In genomic region chr1:179666971-179667370, GRCm38 (mm10) we compare ENCODE assay signal across 12 mouse cellular contexts. TPM values are rescaled to one million over a fixed set of nuclear protein-coding genes. Genes with fewer than 3 reads are reported as not detected.
A peak's percentile ranks its signal among the peaks of the same experiment; 100 is the strongest.
DNase-seq lines count a peak whose midpoint lies in the region; ATAC-seq lines count a peak whose summit lies in the region.
"Had no signal": no experiment of that assay in that cellular context is flagged by ENCODE, and none has a peak within 500 bp of the region (broad histone marks: within the 10 kb centered on the region; RNA-seq: fewer than 3 reads in every experiment).

No protein-coding gene starts in this region.

- no peak for DNase-seq in heart, adult 8-10 months (ENCODE audit: low spot score)
- peak; percentile 54 for DNase-seq in retina, postnatal 1 day
- DNase-seq in retina, embryonic 14.5 days (ENCODE audit: low spot score): no peak
- DNase-seq in ovary, postnatal 36 days (ENCODE audit: low spot score): no peak
- DNase-seq: cerebellum, postnatal 36 days; lung, postnatal 10 days; spleen, adult 18-20 months; thymus, postnatal 14 days had no signal

- H3K4me3 ChIP-seq in heart, embryonic 13.5 days: peak overlapping the region; percentile 87; the same call in 1 of the 2 replicates
- peak overlapping the region; percentile 84 for H3K4me3 ChIP-seq in hindbrain, embryonic 16.5 days (ENCODE audit: low read length)
- H3K4me3 ChIP-seq in neural tube, embryonic 15.5 days (replicated peaks): peak overlapping the region; percentile 77

- no peak overlapping the region for H3K27ac ChIP-seq in heart, embryonic 13.5 days (replicated peaks)
- H3K27ac ChIP-seq in hindbrain, embryonic 16.5 days (ENCODE audit: low read depth, low read length): no peak overlapping the region
- 0 out of 2 replicates have a peak overlapping the region, but pooled peaks have one; percentile 23 for H3K27ac ChIP-seq in neural tube, embryonic 15.5 days (replicated peaks)

- no peaks in the 10 kb centered on the region for H3K27me3 ChIP-seq in heart, embryonic 13.5 days (replicated peaks)
- no peaks in the 10 kb centered on the region for H3K27me3 ChIP-seq in hindbrain, embryonic 16.5 days (replicated peaks; ENCODE audit: control insufficient read depth, insufficient read depth, low read length)
- no peaks in the 10 kb centered on the region for H3K27me3 ChIP-seq in neural tube, embryonic 15.5 days (replicated peaks)

- H3K9ac ChIP-seq in heart, embryonic 13.5 days: peak overlapping the region; percentile 91; the same call in 1 of the 2 replicates
- H3K9ac ChIP-seq in hindbrain, embryonic 16.5 days (ENCODE audit: low read depth, low read length): no peak overlapping the region
- 0 out of 2 replicates have a peak overlapping the region, but pooled peaks have one; percentile 78 for H3K9ac ChIP-seq in neural tube, embryonic 15.5 days (replicated peaks)

- H3K4me1 ChIP-seq in heart, embryonic 13.5 days: peaks cover 17% of the 10 kb centered on the region
- H3K4me1 ChIP-seq in hindbrain, embryonic 16.5 days (ENCODE audit: control insufficient read depth, insufficient read depth, low read depth, low read length): peaks cover 10% of the 10 kb centered on the region
- H3K4me1 ChIP-seq in neural tube, embryonic 15.5 days: peaks cover 32% of the 10 kb centered on the region

- peaks cover 10% of the 10 kb centered on the region for H3K36me3 ChIP-seq in heart, embryonic 13.5 days
- H3K36me3 ChIP-seq in hindbrain, embryonic 16.5 days (ENCODE audit: control insufficient read depth, insufficient read depth, low read length): peaks cover under 1% of the 10 kb centered on the region; the same call in 1 of the 2 replicates
- H3K36me3 ChIP-seq in neural tube, embryonic 15.5 days: peaks cover 8% of the 10 kb centered on the region

- WGBS in heart, embryonic 13.5 days: 72% methylated on average over 2 of the region's 2 CpGs
- 49% methylated on average over 2 of the region's 2 CpGs for WGBS in hindbrain, embryonic 16.5 days
- WGBS in neural tube, embryonic 15.5 days: 41% methylated on average over 2 of the region's 2 CpGs

- no peak for ATAC-seq in heart, embryonic 13.5 days (ENCODE audit: extremely low read depth, insufficient number of reproducible peaks, low FRiP score, low TSS enrichment)
- no peak for ATAC-seq in hindbrain, embryonic 16.5 days
- ATAC-seq in neural tube, embryonic 15.5 days (ENCODE audit: low FRiP score): no peak
- ATAC-seq in megakaryocyte progenitor cell, adult 5-6 weeks (replicated peaks; ENCODE audit: poor library complexity): no peak

- peak overlapping the region; percentile 80 for H3K4me2 ChIP-seq in heart, embryonic 13.5 days
- H3K4me2 ChIP-seq in hindbrain, embryonic 16.5 days (ENCODE audit: low read length): peak overlapping the region; percentile 74
- peak overlapping the region; percentile 79 for H3K4me2 ChIP-seq in neural tube, embryonic 15.5 days

- no peaks in the 10 kb centered on the region for H3K9me3 ChIP-seq in heart, embryonic 13.5 days
- no peaks in the 10 kb centered on the region for H3K9me3 ChIP-seq in hindbrain, embryonic 16.5 days (ENCODE audit: control insufficient read depth, low read length)
- no peaks in the 10 kb centered on the region for H3K9me3 ChIP-seq in neural tube, embryonic 15.5 days (replicated peaks)

RNA-seq across cellular contexts. Expression of gene Sccpdh, which starts 1.0 kb away (rescaled TPM):
- 76.8 and 85.8 TPM in 2 replicates for polyA plus RNA-seq in heart, embryonic 13.5 days (2015; fragmentation: Nextera tagmentation; extraction: Ambion mirVana)
- total RNA-seq in heart, adult 8-10 months (2022): 10 to 100 TPM; 48.4 to 60.5 (median 52.1) TPM
- polyA plus RNA-seq in hindbrain, embryonic 16.5 days (2015; fragmentation: Nextera tagmentation; extraction: Ambion mirVana): 177 and 191 TPM in 2 replicates
- 166 and 190 TPM in 2 replicates for polyA plus RNA-seq in neural tube, embryonic 15.5 days (2015; fragmentation: Nextera tagmentation; extraction: Ambion mirVana)
- total RNA-seq in megakaryocyte progenitor cell, adult 5-6 weeks (2015): 18.6 and 26.6 TPM in 2 replicates
- 42.4 and 43.7 TPM in 2 replicates for total RNA-seq in megakaryocyte progenitor cell, adult 5-6 weeks (2017)
